Comparison of ENCODE assay signal across 8 mouse cellular contexts in the genomic region with DNA sequence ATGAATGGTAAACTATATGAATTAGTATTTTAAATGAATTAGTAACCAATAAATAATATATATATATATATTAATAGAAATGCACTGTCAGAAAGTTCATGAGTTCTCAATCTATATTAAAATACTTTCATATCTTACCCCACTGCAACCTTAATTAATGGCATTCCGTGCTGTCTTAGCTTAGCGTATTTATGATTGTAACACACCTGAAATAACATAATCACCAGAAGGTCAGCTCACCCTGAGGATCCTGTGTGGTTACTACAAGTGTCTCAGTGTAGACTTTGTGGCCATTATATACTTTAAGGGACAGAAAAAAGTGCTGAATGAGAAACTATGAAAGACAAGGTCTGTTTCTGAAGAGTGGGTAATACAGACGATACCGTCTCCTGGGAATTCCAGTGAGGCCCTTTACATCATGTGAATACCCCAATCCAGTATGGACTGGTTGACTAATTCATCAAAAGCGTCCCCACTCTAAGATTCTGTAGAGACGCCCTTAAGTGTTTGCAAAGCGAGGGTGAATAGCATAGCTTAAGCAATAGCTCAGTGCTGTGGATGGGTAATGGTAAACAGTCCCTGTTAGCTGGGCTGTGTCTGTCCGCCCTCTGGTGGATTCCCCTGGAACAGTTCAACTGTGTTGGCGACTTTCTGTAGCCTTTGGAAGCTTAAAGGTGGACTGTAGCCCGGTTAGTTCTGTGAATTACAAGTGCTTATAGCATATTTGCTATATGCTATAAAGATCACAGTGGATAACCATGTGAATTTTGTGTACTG.
A peak's percentile ranks its signal among the peaks of the same experiment; 100 is the strongest.
DNase-seq lines count a peak whose midpoint lies in the region; ATAC-seq lines count a peak whose summit lies in the region.

No protein-coding gene starts in this region.

- 43% methylated on average over 10 of the region's 10 CpGs for WGBS in forebrain, embryonic 15.5 days
- 35% methylated on average over 10 of the region's 10 CpGs for WGBS in large intestine, adult 2 months
- 48% methylated on average over 10 of the region's 10 CpGs for WGBS in liver, embryonic 16.5 days (ENCODE audit: insufficient replicate concordance)
- 49% methylated on average over 10 of the region's 10 CpGs for WGBS in neural tube, embryonic 13.5 days

- H3K4me3 ChIP-seq in forebrain, embryonic 15.5 days, result no peak overlapping the region
- no peak overlapping the region for H3K4me3 ChIP-seq in liver, embryonic 16.5 days (ENCODE audit: low read depth, low read length)
- H3K4me3 ChIP-seq in neural tube, embryonic 13.5 days, result no peak overlapping the region

- no peak overlapping the region for H3K4me2 ChIP-seq in forebrain, embryonic 15.5 days (replicated peaks)
- no peak overlapping the region for H3K4me2 ChIP-seq in liver, embryonic 16.5 days (ENCODE audit: low read depth, low read length)
- H3K4me2 ChIP-seq in neural tube, embryonic 13.5 days, result no peak overlapping the region

- no peak overlapping the region for H3K27ac ChIP-seq in forebrain, embryonic 15.5 days (replicated peaks)
- H3K27ac ChIP-seq in liver, embryonic 16.5 days (ENCODE audit: low read length), result no peak overlapping the region
- no peak overlapping the region for H3K27ac ChIP-seq in neural tube, embryonic 13.5 days (replicated peaks)

- H3K9ac ChIP-seq in forebrain, embryonic 15.5 days (replicated peaks), result no peak overlapping the region
- H3K9ac ChIP-seq in liver, embryonic 16.5 days (ENCODE audit: low read depth, low read length), result no peak overlapping the region
- H3K9ac ChIP-seq in neural tube, embryonic 13.5 days, result no peak overlapping the region

- no peaks in the 10 kb centered on the region for H3K9me3 ChIP-seq in forebrain, embryonic 15.5 days
- H3K9me3 ChIP-seq in liver, embryonic 16.5 days (replicated peaks; ENCODE audit: control insufficient read depth, low read length), result no peaks in the 10 kb centered on the region
- no peaks in the 10 kb centered on the region for H3K9me3 ChIP-seq in neural tube, embryonic 13.5 days

- no peaks in the 10 kb centered on the region for H3K27me3 ChIP-seq in forebrain, embryonic 15.5 days
- no peaks in the 10 kb centered on the region for H3K27me3 ChIP-seq in liver, embryonic 16.5 days (ENCODE audit: control insufficient read depth, insufficient read depth, low read depth, low read length)
- H3K27me3 ChIP-seq in neural tube, embryonic 13.5 days, result no peaks in the 10 kb centered on the region

- no peaks in the 10 kb centered on the region for H3K36me3 ChIP-seq in forebrain, embryonic 15.5 days
- no peaks in the 10 kb centered on the region for H3K36me3 ChIP-seq in liver, embryonic 16.5 days (ENCODE audit: control insufficient read depth, insufficient read depth)
- peaks cover 20% of the 10 kb centered on the region; the same call in 1 of the 2 replicates for H3K36me3 ChIP-seq in neural tube, embryonic 13.5 days

- peak; percentile 95 for ATAC-seq in forebrain, embryonic 15.5 days (replicated peaks)
- ATAC-seq in liver, embryonic 16.5 days (ENCODE audit: low read depth), result peak; percentile 72
- peak; percentile 92 for ATAC-seq in neural tube, embryonic 13.5 days (ENCODE audit: low read depth)

- intact Hi-C loops in heart, postnatal 36 days (cut with DNase I), result loop anchor here (1.0 kb wide), 3 partner anchors 135 to 322 kb away; no protein-coding TSS in a partner anchor

- peak; percentile 71 for DNase-seq in ES-CJ7 (ENCODE audit: low read depth, low spot score)
- peak; percentile 72 for DNase-seq in cerebellum, adult 11 months
- peak; percentile 77 to 79 for DNase-seq in heart, postnatal 36 days
- DNase-seq in large intestine, adult 2 months (ENCODE audit: low read depth, low spot score), result peak; percentile 42
- peak; percentile 65 for DNase-seq in telencephalon, adult 2 months (ENCODE audit: low read depth, low spot score)

- H3K4me1 ChIP-seq in forebrain, embryonic 15.5 days, result no peaks in the 10 kb centered on the region
- no peaks in the 10 kb centered on the region for H3K4me1 ChIP-seq in liver, embryonic 16.5 days (ENCODE audit: control insufficient read depth, low read depth, low read length)
- H3K4me1 ChIP-seq in neural tube, embryonic 13.5 days (replicated peaks), result no peaks in the 10 kb centered on the region
